Mouse (Mus musculus) 416B (cell line): ENCODE data around the gene Aldh16a1.

ENCODE experiments used
- DNase-seq: peaks from one replicate; pipeline ENCODE4 v3.0.0; 2011; ENCODE audit warnings: low read depth

The Aldh16a1 gene

GRCm38 (mm10) chr7:45154096-45154992 lies at the start of gene Aldh16a1, which contains the start of gene Pih1d1:
Gene Aldh16a1, minus strand, starts transcription at chr7:45154584.
Gene Pih1d1, plus strand, starts transcription at chr7:45154303.
- DNase-seq: peak; percentile 96

- DNase-seq: no peak
These were observed 48.3 kb upstream of the Aldh16a1 start for GRCm38 (mm10) chr7:45202654-45203053.

GRCm38 (mm10) chr7:45198961-45199360 lies 44.6 kb upstream of the Aldh16a1 start:
- no peak for DNase-seq

GRCm38 (mm10) chr7:45198435-45198834 lies 44.1 kb upstream of the Aldh16a1 start:
- DNase-seq: peak; percentile 76

- DNase-seq: peak; percentile 24
These were observed 42.6 kb upstream of the Aldh16a1 start for GRCm38 (mm10) chr7:45196994-45197393.

- no peak for DNase-seq
These were observed 41.8 kb upstream of the Aldh16a1 start for GRCm38 (mm10) chr7:45196176-45196535.

GRCm38 (mm10) chr7:45195341-45196175 lies 41.2 kb upstream of the Aldh16a1 start:
- no peak for DNase-seq

- DNase-seq: peak; percentile 20
These were observed 39.7 kb upstream of the Aldh16a1 start for GRCm38 (mm10) chr7:45193871-45194785.

- no peak for DNase-seq
These were observed 39.0 kb upstream of the Aldh16a1 start for GRCm38 (mm10) chr7:45193406-45193805.

- DNase-seq: no peak
These were observed 38.4 kb upstream of the Aldh16a1 start for GRCm38 (mm10) chr7:45192585-45193310.

- peak; percentile 11 for DNase-seq
These were observed 37.5 kb upstream of the Aldh16a1 start for GRCm38 (mm10) chr7:45191803-45192363.

- DNase-seq: no peak
These were observed 36.8 kb upstream of the Aldh16a1 start for GRCm38 (mm10) chr7:45191161-45191560.

GRCm38 (mm10) chr7:45190186-45190585 lies 35.8 kb upstream of the Aldh16a1 start:
- no peak for DNase-seq

GRCm38 (mm10) chr7:45189600-45189999 lies 35.2 kb upstream of the Aldh16a1 start:
- DNase-seq: no peak

- no peak for DNase-seq
These were observed 31.5 kb upstream of the Aldh16a1 start for GRCm38 (mm10) chr7:45185921-45186320.

GRCm38 (mm10) chr7:45183672-45184071 lies 29.3 kb upstream of the Aldh16a1 start:
- DNase-seq: no peak

GRCm38 (mm10) chr7:45182606-45183005 lies 28.2 kb upstream of the Aldh16a1 start:
- DNase-seq: no peak

- DNase-seq: peak; percentile 85
These were observed 27.8 kb upstream of the Aldh16a1 start for GRCm38 (mm10) chr7:45182199-45182601.

GRCm38 (mm10) chr7:45181540-45181939 lies 27.2 kb upstream of the Aldh16a1 start:
- DNase-seq: no peak

- no peak for DNase-seq
These were observed 26.6 kb upstream of the Aldh16a1 start, which contains the start of gene Pth2 for GRCm38 (mm10) chr7:45180896-45181477. Gene Pth2, plus strand, starts transcription at chr7:45180995.
